Mouse (Mus musculus): Measurements from ENCODE around the gene Thsd1.
"Not testable (repeated sequence)": the region's sequence is repeated elsewhere in the genome, so short reads cannot be mapped to it uniquely, and the experiment has no call there.

Thsd1 gene

DNA sequence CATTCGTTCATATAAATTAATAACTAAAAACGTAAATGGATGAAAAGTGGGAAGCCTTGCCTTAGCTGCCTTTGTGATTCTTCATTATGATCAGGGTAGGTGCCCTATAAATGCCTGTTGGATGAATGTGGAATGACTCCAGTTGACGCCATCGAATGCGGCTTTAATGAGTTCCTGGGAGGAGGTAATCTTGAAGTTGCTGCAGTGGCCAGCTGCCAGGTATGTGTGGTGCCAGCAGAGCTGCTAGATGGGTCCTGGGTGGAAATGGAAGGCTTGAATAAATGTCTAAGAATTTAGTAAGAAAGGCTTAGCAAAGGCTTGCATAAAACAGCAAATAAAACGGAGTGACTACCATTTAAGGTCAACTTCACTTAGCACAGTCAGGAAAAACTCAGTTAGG lies 37.7 kb downstream of the Thsd1 start:
- no peak for DNase-seq (ENCODE audit: low read depth, low spot score)

DNA sequence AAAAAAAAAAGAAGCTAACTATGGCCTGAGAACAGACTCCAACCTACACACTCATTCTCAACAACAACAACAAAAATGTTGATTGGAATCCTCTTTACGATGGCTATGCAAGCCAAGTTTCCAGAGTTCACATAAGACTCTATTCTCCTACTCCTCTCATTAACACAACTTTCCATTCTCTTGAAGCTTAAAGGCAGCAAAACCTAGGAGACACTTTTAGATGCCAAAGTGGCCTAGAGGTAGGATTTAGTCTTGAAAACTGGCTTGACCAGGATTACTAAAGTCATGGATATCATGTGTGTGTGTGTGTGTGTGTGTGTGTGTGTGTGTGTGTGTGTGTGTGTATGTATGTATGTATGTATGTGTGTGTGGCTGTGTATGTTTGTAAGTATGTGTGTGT lies 38.1 kb downstream of the Thsd1 start:
- no peak for DNase-seq (ENCODE audit: low read depth, low spot score)

DNA sequence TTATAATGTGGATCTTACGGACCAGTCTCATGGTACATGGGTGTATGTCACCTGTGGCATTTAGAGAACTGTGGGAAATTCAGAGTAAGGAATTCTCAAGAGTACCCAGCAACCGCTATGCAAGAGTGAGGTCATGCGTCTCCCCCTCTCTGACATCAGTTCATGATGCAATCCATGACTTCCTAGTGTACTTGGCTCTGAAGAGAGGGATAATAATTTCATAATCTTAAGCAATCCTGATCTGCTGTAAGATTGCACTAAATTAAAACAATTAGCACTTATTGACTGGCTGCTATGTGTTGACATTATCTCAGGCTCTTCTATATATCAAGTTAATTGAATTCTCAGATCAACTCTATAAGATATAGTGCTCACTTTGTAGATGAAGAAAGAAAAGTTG lies 39.7 kb downstream of the Thsd1 start:
- DNase-seq (ENCODE audit: low read depth, low spot score), result no peak

DNA sequence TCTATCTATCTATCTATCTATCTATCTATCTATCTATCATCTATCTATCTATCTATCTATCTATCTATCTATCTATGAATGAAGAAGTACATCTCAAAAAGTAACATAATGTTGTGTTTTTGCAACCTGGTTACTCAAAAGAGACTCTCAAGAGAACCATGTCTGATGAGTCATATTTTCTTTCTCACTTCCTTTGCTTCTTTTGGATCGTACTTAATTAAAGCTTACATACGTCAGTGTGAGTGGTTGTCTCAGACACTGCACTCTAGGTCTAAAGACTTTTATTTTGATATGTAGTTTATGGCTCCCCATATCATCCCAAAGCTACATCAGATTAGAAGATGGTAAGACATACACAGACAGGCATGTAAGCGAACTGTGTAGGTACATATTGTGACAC lies 46.0 kb downstream of the Thsd1 start:
- no peak for DNase-seq (ENCODE audit: low read depth, low spot score)

DNA sequence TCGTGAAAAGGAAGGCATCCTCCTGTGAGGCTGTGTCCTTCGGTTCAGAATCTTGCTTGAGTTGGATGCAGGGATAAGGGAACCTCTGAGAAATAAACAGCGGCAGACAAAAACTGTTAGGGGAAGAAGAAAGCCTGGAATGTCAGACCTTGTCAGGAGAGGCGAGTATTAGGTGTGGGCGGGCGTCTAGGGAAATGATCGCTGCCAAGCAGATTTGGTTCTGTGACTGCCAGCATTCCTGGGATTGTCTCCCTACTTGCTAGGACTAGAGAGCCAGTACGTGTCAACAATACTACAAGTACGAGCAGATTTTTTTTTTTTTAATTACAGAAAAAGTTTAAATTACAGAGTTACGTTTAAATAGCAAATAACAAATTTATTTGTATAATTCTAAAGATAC lies 47.5 kb downstream of the Thsd1 start:
- DNase-seq (ENCODE audit: low read depth, low spot score), result no peak

DNA sequence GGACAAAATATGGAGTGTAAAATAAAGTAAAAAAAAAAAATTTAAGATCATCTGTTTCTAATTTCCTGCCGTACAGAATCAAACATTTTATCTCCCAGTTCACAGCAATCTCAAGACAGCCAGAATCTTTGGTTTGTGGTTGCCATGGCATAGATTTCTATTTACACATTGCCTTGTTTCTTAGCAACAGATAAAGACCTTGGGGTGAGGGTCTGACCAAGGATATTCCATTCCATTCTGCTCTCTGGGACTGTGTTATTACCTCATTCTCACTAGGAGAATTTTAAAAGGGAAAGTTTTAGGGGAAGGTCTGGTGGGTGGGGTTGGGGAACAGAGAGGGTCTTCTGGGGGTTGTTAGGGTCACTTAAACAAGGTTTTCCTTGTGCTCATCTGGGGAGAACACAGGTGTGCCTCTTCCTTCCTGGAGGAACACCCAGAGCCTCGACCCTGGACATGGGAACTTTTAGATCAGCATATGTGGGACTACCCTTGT lies 55.9 kb downstream of the Thsd1 start, which contains the start of gene Tpte:
Gene Tpte (plus strand): TSS at position 443 of the 493 bp plus-strand sequence.
- no peak for DNase-seq (ENCODE audit: low read depth, low spot score)

DNA sequence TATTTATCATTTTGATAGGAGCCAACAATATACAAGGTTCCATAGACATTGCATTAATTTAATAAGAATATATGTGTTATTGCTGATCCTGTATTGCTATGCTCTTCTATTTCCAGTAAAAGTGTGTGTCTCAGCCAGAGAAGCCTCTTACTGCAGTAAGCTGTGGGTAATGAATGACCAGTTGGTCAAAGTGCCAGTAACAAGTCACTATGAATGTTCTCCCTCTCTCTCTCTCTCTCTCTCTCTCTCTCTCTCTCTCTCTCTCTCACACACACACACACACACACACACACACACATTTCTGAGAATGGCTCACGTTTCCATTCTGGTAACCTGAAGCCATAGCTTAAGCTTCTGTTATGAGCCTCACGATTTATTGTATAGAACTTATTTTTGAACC lies 75.2 kb downstream of the Thsd1 start:
- DNase-seq (ENCODE audit: low read depth, low spot score), result no peak

DNA sequence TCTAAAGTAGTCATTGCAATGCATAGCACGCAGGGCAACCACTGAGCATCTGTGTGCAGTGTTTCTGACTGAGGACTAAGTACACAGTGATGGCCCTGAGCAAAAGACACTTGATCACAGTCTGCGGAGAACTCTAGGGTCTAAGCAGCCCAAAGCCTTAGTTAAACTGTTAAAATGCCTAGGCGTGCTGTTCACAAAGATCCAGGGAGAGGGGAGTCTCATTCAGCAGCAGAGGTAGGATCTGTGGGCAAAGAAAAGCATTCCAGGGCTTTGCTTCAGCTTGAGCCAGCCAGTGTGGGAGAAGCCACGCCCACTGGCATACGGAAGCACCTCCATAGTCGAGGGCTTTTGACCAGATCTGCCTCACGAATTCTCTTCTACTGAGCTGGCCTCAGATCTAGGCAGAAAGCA lies 75.8 kb downstream of the Thsd1 start:
- no peak for DNase-seq (ENCODE audit: low read depth, low spot score)

DNA sequence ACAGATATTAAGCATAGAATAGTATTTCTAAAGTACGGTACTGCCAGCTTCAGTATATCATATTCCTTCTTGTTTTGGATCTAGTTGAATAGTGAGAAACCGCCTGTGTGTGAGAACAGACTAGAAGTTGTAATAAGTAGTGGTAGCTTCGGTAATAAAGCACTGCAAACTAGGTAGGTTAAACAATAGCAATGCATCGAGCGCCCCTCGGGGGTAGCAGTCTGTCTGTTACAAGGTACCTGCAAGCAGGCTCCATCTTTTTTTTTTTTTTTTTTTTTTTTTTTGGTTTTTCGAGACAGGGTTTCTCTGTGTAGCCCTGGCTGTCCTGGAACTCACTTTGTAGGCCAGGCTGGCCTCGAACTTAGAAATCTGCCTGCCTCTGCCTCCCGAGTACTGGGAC lies 76.9 kb downstream of the Thsd1 start:
- not testable (repeated sequence) for DNase-seq (ENCODE audit: low read depth, low spot score)

DNA sequence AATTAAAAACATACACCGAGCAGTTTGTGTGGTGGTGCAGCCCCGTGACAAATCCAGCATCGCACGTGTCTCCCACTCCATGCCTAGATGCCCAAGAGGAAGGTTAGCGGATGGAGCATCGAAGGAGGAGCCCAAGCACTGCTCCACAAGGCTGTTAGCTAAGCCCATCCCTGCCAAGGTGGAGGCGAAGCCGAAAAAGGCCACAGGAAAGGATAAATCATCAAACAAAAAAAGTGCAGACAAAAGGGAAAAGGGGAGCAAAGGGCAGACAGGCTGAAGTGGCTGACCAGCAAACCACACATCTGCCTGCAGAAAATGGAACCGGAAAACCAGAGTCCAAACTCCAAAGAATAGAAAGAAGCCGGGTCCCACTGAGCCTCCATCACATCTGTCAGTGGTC lies 79.9 kb downstream of the Thsd1 start:
- no peak for DNase-seq (ENCODE audit: low read depth, low spot score)
